Mouse (Mus musculus): ENCODE data around the gene Fam13c.

DNA sequence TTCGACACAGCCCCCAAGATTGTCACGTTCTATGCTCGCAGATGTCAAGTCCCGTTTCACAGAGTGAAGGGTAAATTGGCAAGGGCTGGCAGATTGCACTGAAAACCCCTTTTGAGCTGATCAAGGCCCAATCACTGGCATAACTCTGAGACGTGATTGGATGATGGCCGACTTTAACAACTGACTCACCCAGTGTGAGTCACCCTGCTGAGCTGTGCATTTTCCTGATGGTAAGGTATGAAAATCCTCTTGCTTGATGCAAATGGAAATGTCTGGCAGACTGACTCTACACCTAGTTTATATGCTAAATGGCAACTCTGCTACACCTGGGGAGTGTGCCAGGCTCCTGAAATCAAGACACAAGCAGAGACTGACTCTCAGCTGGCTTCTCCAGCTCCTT is 42.1 kb upstream of the Fam13c start:
- TF ChIP-seq CTCF (conservative IDR thresholded peaks at IDR 0.05; ENCODE audit: low read length), result no peak
- TF ChIP-seq POU5F1 (IDR thresholded peaks at IDR 0.05; ENCODE audit: borderline replicate concordance, low read length), result no peak
- TF ChIP-seq NANOG (IDR thresholded peaks at IDR 0.05; ENCODE audit: borderline replicate concordance, low read length), result no peak

Data from E14TG2a.4 (cell line).